Comparison of ENCODE assay signal across 19 mouse cellular contexts in genomic region chr16:18420571-18420970, GRCm38 (mm10). TPM values are rescaled to one million over a fixed set of nuclear protein-coding genes. Genes with fewer than 3 reads are reported as not detected.
A peak's percentile ranks its signal among the peaks of the same experiment; 100 is the strongest.
DNase-seq lines count a peak whose midpoint lies in the region; ATAC-seq lines count a peak whose summit lies in the region.
"Had no signal": no experiment of that assay in that cellular context is flagged by ENCODE, and none has a peak within 500 bp of the region (broad histone marks: within the 10 kb centered on the region; RNA-seq: fewer than 3 reads in every experiment).

No protein-coding gene starts in this region.

- H3K9me3 ChIP-seq in midbrain, embryonic 11.5 days (ENCODE audit: control insufficient read depth, low read length) = no peaks in the 10 kb centered on the region
- H3K9me3 ChIP-seq in midbrain, embryonic 13.5 days = no peaks in the 10 kb centered on the region
- no peaks in the 10 kb centered on the region for H3K9me3 ChIP-seq in liver, embryonic 12.5 days (replicated peaks)
- no peaks in the 10 kb centered on the region for H3K9me3 ChIP-seq in liver, embryonic 15.5 days (replicated peaks)
- no peaks in the 10 kb centered on the region for H3K9me3 ChIP-seq in heart, embryonic 10.5 days
- H3K9me3 ChIP-seq: embryonic facial prominence, embryonic 15.5 days; forebrain, embryonic 10.5 days; hindbrain, embryonic 10.5 days had no signal

- no peaks in the 10 kb centered on the region for H3K27me3 ChIP-seq in midbrain, embryonic 11.5 days (ENCODE audit: control insufficient read depth, insufficient read depth, low read length)
- H3K27me3 ChIP-seq in midbrain, embryonic 13.5 days = no peaks in the 10 kb centered on the region
- no peaks in the 10 kb centered on the region for H3K27me3 ChIP-seq in liver, embryonic 12.5 days (replicated peaks)
- no peaks in the 10 kb centered on the region for H3K27me3 ChIP-seq in liver, embryonic 15.5 days
- H3K27me3 ChIP-seq in heart, embryonic 10.5 days (ENCODE audit: insufficient read depth, poor library complexity, severe bottlenecking) = no peaks in the 10 kb centered on the region
- H3K27me3 ChIP-seq: embryonic facial prominence, embryonic 15.5 days had no signal

- H3K4me2 ChIP-seq in midbrain, embryonic 11.5 days = no peak overlapping the region
- no peak overlapping the region for H3K4me2 ChIP-seq in midbrain, embryonic 13.5 days (replicated peaks)
- peak overlapping the region; percentile 51 for H3K4me2 ChIP-seq in liver, embryonic 12.5 days
- peak overlapping the region; percentile 54 for H3K4me2 ChIP-seq in liver, embryonic 15.5 days
- H3K4me2 ChIP-seq: embryonic facial prominence, embryonic 15.5 days; heart, embryonic 11.5 days; hindbrain, embryonic 14.5 days had no signal

- no peak overlapping the region; the same call in 1 of the 2 replicates for H3K9ac ChIP-seq in midbrain, embryonic 11.5 days (ENCODE audit: low read length)
- no peak overlapping the region for H3K9ac ChIP-seq in midbrain, embryonic 13.5 days (replicated peaks)
- peak overlapping the region; percentile 61 for H3K9ac ChIP-seq in liver, embryonic 12.5 days
- H3K9ac ChIP-seq in liver, embryonic 15.5 days = no peak overlapping the region
- H3K9ac ChIP-seq: embryonic facial prominence, embryonic 15.5 days; hindbrain, embryonic 14.5 days had no signal

- H3K4me3 ChIP-seq in midbrain, embryonic 11.5 days (ENCODE audit: low read depth, low read length) = no peak overlapping the region
- H3K4me3 ChIP-seq in midbrain, embryonic 13.5 days (replicated peaks) = no peak overlapping the region
- H3K4me3 ChIP-seq in liver, embryonic 12.5 days = no peak overlapping the region
- no peak overlapping the region for H3K4me3 ChIP-seq in liver, embryonic 15.5 days (replicated peaks)
- H3K4me3 ChIP-seq in heart, embryonic 10.5 days = no peak overlapping the region
- H3K4me3 ChIP-seq: embryonic facial prominence, embryonic 15.5 days; forebrain, embryonic 10.5 days; gastrocnemius, adult 2 months; hindbrain, embryonic 10.5 days had no signal

- ATAC-seq in midbrain, embryonic 11.5 days (ENCODE audit: low FRiP score) = 0 out of 2 replicates have a peak, but pooled peaks have one; percentile 11
- ATAC-seq in midbrain, embryonic 13.5 days = no peak
- no peak for ATAC-seq in liver, embryonic 12.5 days
- ATAC-seq in liver, embryonic 15.5 days (ENCODE audit: insufficient read depth) = no peak
- ATAC-seq: forebrain, embryonic 14.5 days had no signal

- H3K4me1 ChIP-seq in midbrain, embryonic 11.5 days (ENCODE audit: control insufficient read depth, insufficient read depth, low read length) = peaks cover 5% of the 10 kb centered on the region
- peaks cover 20% of the 10 kb centered on the region for H3K4me1 ChIP-seq in midbrain, embryonic 13.5 days (replicated peaks)
- peaks cover 88% of the 10 kb centered on the region for H3K4me1 ChIP-seq in liver, embryonic 12.5 days
- peaks cover 82% of the 10 kb centered on the region for H3K4me1 ChIP-seq in liver, embryonic 15.5 days (replicated peaks)
- peaks cover 44% of the 10 kb centered on the region for H3K4me1 ChIP-seq in heart, embryonic 10.5 days

- DNase-seq in midbrain, embryonic 11.5 days (ENCODE audit: low spot score, missing footprints) = no peak
- DNase-seq in lung, adult 18-20 months = no peak
- DNase-seq in cerebellum, adult 9-10 months = no peak
- no peak for DNase-seq in heart, embryonic 10.5 days (ENCODE audit: low spot score)
- DNase-seq: adrenal gland, postnatal 14 days; cerebellum, adult 11-12 months; cerebellum, adult 9-11 months; cerebellum, postnatal 36 days; gastrocnemius, adult 2 months; gastrocnemius, postnatal 25 days had no signal

- no peak overlapping the region for H3K27ac ChIP-seq in midbrain, embryonic 11.5 days (ENCODE audit: low read depth, low read length)
- H3K27ac ChIP-seq in midbrain, embryonic 13.5 days = no peak overlapping the region
- peak overlapping the region; percentile 89 for H3K27ac ChIP-seq in liver, embryonic 12.5 days
- peak overlapping the region; percentile 81 for H3K27ac ChIP-seq in liver, embryonic 15.5 days (replicated peaks)
- no peak overlapping the region for H3K27ac ChIP-seq in heart, embryonic 10.5 days
- H3K27ac ChIP-seq: embryonic facial prominence, embryonic 15.5 days; forebrain, embryonic 10.5 days; gastrocnemius, adult 2 months; hindbrain, embryonic 10.5 days; hindbrain, embryonic 14.5 days had no signal

- 77% methylated on average over 3 of the region's 3 CpGs for WGBS in midbrain, embryonic 11.5 days
- WGBS in midbrain, embryonic 13.5 days = 65% methylated on average over 3 of the region's 3 CpGs
- WGBS in liver, embryonic 12.5 days (ENCODE audit: insufficient replicate concordance) = 71% methylated on average over 3 of the region's 3 CpGs
- WGBS in liver, embryonic 15.5 days (ENCODE audit: insufficient replicate concordance) = 80% methylated on average over 3 of the region's 3 CpGs
- WGBS in heart, embryonic 10.5 days = 80% methylated on average over 3 of the region's 3 CpGs

- no peaks in the 10 kb centered on the region for H3K36me3 ChIP-seq in midbrain, embryonic 11.5 days (ENCODE audit: control insufficient read depth, insufficient read depth, low read length)
- H3K36me3 ChIP-seq in midbrain, embryonic 13.5 days = peaks cover 48% of the 10 kb centered on the region
- H3K36me3 ChIP-seq in liver, embryonic 12.5 days = peaks cover 76% of the 10 kb centered on the region
- peaks cover 66% of the 10 kb centered on the region for H3K36me3 ChIP-seq in liver, embryonic 15.5 days (replicated peaks)
- H3K36me3 ChIP-seq in heart, embryonic 10.5 days = peaks cover 55% of the 10 kb centered on the region

RNA-seq across cellular contexts. Expression of gene Txnrd2, which starts 5.6 kb away (rescaled TPM):
- polyA plus RNA-seq in midbrain, embryonic 11.5 days (2014; fragmentation: Nextera tagmentation; extraction: Ambion mirVana) = 21.0 and 22.7 TPM in 2 replicates
- 25.9 and 28.6 TPM in 2 replicates for polyA plus RNA-seq in midbrain, embryonic 13.5 days (2015; fragmentation: Nextera tagmentation; extraction: Ambion mirVana)
- polyA plus RNA-seq in liver, embryonic 12.5 days (2016; fragmentation: Nextera tagmentation; extraction: Ambion mirVana) = 106 and 107 TPM in 2 replicates
- 101 and 114 TPM in 2 replicates for polyA plus RNA-seq in liver, embryonic 15.5 days (2015; fragmentation: Nextera tagmentation; extraction: Ambion mirVana)
- polyA plus RNA-seq in heart, embryonic 10.5 days (2016; fragmentation: Nextera tagmentation; extraction: Ambion mirVana) = 40.1 and 47.7 TPM in 2 replicates

RNA-seq across cellular contexts. Expression of gene Comt, which starts 6.1 kb away (rescaled TPM):
- polyA plus RNA-seq in midbrain, embryonic 11.5 days (2014; fragmentation: Nextera tagmentation; extraction: Ambion mirVana) = 50.8 and 52.5 TPM in 2 replicates
- 75.7 and 78.8 TPM in 2 replicates for polyA plus RNA-seq in midbrain, embryonic 13.5 days (2015; fragmentation: Nextera tagmentation; extraction: Ambion mirVana)
- polyA plus RNA-seq in liver, embryonic 12.5 days (2016; fragmentation: Nextera tagmentation; extraction: Ambion mirVana) = 113 and 120 TPM in 2 replicates
- polyA plus RNA-seq in liver, embryonic 15.5 days (2015; fragmentation: Nextera tagmentation; extraction: Ambion mirVana) = 87.6 and 94.1 TPM in 2 replicates
- 83.5 and 102 TPM in 2 replicates for polyA plus RNA-seq in heart, embryonic 10.5 days (2016; fragmentation: Nextera tagmentation; extraction: Ambion mirVana)

Comparison
In these comparisons a context has a peak if more than half of its experiments do, and no peak if none do; other contexts are left out.
1. H3K27ac ChIP-seq: peak in liver, embryonic 12.5 days (single experiment) and liver, embryonic 15.5 days (single experiment); none in midbrain, embryonic 11.5 days (single experiment), midbrain, embryonic 13.5 days (single experiment) and heart, embryonic 10.5 days (single experiment).
2. H3K4me2 ChIP-seq: peak in liver, embryonic 12.5 days (single experiment) and liver, embryonic 15.5 days (single experiment); none in midbrain, embryonic 11.5 days (single experiment) and midbrain, embryonic 13.5 days (single experiment).